Mouse (Mus musculus) retina, embryonic 14.5 days (tissue): Measurements from ENCODE around the gene Cds1.
"Not testable (repeated sequence)": the region's sequence is repeated elsewhere in the genome, so short reads cannot be mapped to it uniquely, and the experiment has no call there.

Source experiments
- DNase-seq: peaks from one replicate; pipeline ENCODE4 v3.0.0-alpha.2; 2015; ENCODE audit warnings: low spot score

Gene Cds1

DNA sequence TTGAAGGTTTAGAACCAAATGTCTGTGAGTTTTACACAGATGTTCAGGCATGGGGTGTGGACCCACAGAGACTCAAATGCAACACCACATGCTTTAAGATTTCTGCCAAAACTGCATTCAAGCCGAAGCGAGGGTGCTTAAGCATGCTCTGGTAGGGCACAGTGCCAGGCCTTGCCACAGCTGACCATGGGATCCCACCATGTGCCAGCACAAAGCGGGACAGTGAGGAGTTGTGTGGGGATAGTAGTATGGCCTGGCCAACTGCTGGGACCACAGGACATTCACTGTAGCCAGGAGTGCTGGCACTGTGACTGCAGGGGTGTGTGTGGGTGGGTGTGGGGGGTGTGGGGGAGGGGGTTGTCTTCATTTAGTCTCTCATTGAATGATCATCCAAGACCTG is 64.0 kb downstream of the Cds1 start:
- DNase-seq, result no peak

DNA sequence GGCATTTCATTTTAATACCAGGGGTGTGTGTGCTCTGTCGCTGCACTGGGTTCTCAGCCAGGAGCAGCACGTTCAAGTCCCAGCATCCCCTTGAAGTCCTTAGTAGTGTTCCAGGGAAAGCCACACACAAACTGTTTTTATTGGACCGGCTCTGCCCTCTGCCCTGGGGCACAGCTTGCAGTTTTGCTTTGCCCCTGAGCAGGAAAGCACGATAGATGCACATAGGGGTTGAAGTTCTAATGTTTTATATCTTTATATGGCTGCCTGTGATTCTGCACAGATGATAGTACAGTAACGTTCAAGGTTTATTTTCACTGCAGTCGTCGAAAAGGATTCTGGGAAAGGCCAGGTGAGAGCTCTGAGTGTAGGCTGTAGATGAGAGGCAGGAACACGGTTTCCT is 65.2 kb downstream of the Cds1 start:
- no peak for DNase-seq

DNA sequence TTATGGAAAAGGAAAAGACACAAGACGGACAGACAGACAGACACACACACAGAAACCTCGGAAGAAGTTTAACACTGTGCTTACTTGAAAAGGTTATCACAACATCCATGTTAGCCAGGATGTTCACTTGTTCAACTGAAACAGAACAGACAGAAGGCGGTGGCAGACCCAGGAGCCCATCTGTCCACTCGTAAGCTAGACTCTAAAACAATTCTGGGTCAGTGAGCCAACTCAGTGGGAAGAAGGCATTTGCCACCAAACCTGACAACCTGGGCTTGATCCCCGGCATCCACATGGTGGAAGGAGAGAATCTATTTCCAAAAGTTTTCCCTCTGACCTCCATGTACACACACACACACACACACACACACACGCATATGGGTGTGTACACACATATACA is 67.1 kb downstream of the Cds1 start:
- no peak for DNase-seq

DNA sequence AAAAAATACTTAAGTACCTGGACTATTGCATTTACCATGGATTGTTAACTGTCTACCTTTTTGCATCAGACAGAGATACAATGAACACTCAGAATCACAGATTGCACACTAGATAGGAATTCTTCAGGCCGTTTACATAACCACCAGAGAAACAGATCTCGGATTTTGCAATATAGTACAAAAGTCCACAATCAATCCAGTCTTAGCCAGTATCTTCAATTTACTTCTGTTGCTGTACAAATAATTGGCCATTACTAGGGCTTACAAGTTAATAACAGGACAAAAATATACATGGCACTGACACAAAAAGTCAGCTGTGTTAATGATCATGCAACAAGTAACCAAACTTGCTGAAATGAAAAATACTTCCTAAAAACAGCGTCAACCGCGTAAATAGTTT is 68.1 kb downstream of the Cds1 start:
- no peak for DNase-seq

DNA sequence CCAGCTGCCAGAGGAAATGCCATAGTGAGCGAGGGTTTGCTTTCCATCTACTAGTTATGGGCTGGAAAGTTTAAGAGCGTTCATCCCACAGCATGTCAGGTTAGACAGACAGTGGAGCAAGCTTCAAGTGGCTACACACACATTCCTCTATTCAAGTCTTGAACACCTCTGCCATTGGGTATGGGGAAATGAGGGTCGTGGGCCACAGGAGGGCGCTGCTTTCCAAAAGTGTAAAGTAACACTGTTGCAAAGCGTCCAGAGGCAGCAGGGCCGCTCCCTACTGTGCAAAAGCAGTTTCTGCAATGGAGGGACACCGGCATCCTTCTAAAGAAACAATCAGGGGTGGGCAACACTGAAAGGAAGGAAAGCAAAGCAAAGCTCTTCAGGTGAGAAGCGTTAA is 68.9 kb downstream of the Cds1 start:
- DNase-seq, result no peak

DNA sequence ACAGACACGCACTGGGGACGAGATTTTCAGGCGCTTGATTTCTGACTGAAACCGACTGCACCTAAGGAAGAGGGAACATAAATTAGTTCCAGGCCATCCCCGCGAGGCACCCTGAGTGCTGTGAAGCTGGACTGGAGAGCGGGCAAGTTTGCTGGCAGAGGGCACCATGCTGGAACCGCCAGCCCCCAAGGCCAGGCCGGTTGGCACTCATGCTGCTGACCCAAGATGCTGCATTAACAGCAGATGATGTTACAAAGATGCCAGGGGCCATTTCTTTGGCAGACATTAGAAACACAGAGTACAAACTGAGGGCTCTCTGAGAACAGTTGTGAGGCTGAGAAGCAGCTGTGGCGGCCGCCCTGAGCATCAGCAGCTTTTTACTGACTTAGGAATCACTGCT is 71.3 kb downstream of the Cds1 start:
- DNase-seq, result no peak

DNA sequence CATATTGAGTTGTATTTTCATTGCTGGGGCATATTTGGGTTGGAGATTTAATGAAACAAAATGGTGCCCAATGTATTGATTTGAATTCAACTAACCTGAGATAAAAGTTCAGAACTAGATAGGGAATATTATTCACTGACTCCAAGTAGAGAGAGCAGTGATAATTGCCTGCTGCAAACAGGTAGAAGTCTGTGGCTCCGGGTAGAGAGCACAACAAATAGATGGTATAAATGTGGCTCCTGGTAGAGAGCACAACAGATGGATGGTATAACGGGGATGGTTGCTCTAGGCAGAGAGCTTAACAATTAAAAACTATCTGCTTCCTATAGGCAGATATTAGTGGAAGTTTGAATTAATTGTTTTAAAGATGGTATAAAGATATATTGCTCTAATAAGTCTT is 72.7 kb downstream of the Cds1 start:
- not testable (repeated sequence) for DNase-seq

DNA sequence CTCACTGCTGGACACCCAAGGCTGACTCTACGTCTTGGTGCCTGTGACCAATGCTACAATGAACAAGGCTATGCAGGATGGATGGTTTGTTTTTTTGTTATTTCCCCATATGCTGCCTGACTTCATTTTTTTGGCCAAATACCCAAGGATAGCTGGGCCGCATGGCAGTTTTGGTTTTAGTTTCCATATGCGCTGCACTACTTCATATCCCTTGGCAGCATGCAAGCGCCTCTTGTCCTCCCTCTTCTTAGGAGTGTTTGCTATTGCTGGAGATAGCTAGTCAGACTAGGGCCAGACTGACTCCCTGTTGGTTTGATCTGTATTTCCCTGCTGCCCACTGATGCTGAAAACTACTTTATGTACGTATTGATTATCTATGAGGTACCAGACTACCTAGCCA is 75.5 kb downstream of the Cds1 start:
- DNase-seq, result no peak

DNA sequence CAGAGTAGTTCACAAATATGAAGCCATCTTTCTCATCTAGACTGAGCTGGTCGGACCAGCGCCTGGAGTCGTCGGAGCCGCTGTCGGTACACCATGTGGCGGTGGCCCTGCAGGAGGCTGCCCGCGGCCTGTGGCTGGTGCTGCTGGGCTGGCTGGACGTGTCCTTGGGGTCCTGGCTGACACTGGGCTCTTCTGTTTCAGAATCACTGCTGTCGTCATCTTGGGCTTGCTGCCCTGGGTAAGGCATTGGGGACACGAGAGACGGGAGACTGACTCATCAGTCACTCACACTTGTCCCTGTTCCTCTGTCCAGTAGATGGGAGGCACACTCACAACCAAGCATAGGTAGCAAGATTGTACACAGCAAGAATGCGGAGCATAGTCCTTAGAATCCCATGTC is 80.1 kb downstream of the Cds1 start:
- no peak for DNase-seq

DNA sequence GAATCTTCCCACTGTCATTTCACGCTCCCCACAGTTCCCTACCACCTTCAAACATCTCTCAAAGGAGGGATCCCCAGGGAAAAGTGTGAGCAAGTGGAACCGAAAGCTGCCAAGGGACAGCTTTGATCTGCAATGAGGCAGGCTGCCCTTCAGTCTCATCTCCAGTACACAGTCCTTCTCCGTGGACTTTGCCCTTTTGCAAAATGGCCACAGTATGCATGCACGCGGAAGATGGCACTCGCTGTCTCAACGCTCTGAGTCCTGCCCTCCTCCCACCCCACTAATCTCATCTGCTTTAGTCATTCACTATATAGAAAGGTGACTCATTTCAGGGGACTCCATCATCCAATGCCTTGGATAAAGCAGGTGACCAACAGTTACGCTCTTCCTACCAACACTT is 81.0 kb downstream of the Cds1 start:
- DNase-seq, result no peak

DNA sequence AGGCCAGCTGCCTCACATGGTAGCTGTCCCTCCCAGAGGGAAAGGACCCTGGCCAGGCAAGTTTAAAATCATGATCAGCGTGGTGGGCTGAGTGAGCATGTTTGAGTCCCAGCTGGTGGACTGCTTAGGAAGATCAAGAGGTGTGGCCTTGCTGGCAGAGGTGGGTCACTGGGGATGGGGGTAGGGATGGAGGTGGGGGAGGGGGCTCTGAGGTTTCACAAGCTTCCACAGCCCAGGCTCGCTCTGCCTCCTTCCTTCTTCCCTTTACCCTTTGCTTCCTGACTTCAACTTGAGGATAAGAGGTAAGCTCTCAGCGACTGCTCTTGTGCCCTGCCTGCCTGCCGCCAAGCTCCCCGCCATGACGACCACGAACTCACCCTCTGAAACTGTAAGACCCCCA is 82.4 kb downstream of the Cds1 start:
- no peak for DNase-seq

DNA sequence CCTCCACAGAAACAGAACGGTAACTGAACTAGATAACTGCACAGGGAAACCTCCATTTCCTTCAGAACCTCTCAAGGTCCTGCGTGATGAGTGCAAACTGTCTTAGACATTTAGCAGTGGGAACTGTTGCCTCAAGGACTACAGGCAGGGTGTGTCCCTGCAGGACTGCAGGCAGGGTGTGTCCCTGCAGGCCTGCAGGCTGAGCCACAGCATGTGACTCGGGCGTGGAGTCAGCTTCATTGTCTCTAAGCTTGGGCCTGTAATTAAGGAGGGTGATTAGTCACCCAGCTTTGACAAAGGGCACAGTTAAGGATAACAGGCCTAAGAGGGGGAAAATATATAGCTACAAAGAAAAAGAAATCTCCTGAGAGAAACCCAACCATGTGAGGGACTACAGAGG is 82.8 kb downstream of the Cds1 start:
- DNase-seq, result no peak

DNA sequence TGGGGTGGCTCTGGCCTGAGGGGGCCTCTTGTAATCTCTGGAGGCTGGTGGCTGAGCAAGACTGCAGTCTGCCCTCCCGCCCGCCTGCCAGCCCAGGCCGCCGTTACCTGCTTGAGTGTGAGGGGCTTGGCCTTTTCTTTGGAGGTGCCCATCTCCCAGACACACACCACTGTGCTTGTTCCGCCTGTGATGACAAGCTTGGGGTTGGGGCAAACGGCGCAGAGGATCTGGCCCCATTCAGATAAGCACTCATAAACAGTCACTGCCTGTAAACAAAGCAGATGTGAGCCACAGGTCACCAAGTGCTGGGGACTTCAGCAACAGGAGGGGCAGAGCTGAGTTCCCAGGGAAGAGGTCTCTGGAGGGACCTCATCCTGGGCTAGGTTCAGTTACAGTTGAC is 86.2 kb downstream of the Cds1 start:
- no peak for DNase-seq

DNA sequence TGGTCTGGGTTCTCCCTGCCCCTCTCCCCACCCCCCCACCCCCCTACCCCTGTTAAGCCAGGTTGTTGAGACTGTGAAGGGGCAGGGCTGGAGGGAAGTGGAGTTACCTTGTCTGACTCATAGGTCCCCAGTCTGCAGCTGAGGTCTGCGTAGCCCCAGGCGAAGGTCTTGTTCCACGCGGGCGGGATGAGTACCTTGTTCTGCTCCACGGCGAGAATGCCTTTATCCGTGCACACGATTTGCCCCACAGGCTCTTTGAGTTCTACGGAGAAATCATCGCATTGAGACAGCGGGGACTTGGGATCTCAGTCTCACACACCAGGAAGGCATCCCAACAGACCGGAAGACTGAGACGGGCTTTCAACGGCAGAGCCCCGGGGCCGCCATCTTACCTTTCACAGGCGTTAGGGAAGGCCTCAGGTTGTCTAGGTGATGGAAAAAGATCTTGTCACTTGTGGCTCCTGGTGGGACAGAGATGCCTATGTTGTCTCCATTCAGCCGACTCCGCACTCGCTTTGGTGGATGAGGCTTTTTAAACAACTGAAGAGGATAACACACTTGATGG is 87.3 kb downstream of the Cds1 start:
- no peak for DNase-seq

DNA sequence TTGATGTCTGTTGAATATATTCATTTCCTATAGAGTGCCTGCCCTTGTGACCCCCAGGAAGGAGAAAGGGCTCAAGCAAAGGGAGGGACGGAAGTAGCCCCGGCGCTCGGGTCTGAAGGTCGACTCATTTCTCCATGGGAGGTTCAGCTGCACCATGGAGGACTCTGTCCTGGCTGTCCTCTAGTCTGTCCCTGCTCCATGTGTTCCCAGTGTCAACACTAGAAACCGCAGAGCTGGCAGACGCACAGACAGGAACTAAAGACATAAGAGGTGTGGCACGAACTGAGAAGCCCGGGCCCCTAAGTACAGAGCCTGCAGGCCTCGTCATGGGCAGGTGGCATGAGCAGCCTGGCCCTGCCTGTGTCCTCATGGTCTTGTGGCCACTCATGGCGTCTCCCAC is 89.2 kb downstream of the Cds1 start:
- no peak for DNase-seq

DNA sequence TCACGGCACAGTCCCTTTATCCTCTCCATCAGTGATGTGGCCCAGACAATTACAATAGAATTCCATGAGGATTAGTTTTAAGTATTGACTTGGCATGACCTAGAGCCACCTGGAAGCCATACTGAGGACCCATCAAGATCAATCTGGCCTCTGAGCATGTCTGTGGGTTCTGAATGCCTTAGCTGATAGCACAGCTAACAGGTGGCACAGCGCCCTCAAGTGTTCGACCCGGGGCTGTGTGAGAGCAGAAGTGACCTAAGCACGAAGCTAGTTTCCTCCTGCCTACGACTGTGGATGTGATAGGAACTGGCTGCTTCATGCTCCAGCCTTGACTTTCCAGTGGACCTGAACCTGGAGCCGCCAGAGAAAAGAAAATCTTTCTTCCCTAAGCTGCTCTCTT is 89.7 kb downstream of the Cds1 start:
- DNase-seq, result peak; percentile 10

DNA sequence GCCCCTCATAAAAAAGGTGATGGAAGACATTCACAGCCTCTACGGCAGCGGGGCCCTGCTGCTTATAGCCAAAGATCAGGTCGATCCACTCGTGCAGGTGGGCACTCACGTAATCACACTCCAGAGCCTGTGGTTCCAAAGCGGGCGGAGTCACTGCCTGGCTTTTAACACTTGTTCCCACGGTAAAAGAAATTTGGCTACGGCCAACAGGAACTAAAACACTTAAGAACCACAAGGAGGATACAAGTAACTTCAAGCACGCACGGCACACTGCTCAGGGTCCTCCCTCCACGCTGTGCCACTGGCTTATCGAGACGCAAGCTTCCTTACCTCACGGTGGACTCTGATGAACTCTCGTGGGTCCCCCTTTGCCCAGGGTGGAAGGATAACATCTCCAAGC is 90.5 kb downstream of the Cds1 start:
- no peak for DNase-seq

DNA sequence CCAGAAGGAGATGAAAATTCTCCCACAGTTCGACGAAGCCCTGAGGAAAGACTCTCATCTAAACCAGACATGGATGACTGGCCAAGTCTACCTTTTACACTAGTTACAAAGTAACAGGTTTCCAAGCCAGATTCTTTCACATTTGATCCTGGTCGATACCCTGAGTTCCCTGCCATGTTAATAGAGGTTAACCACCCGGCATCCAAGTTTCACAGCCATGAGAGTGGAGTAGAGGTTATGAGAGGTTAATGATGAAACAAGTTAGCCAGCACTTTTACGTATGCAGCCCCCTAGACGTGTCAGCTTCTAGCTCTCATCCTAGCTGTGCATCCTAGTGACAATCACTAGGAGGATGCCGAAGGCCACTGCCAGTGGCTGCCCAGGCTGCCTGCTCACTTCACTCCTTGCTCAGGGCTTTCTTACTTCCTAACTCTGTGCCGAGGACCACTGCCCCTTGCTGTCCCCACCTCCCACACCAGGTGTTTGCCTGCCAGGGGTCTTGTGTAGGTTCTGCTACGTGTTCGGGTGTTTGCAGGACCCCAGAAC is 94.0 kb downstream of the Cds1 start:
- DNase-seq, result no peak

DNA sequence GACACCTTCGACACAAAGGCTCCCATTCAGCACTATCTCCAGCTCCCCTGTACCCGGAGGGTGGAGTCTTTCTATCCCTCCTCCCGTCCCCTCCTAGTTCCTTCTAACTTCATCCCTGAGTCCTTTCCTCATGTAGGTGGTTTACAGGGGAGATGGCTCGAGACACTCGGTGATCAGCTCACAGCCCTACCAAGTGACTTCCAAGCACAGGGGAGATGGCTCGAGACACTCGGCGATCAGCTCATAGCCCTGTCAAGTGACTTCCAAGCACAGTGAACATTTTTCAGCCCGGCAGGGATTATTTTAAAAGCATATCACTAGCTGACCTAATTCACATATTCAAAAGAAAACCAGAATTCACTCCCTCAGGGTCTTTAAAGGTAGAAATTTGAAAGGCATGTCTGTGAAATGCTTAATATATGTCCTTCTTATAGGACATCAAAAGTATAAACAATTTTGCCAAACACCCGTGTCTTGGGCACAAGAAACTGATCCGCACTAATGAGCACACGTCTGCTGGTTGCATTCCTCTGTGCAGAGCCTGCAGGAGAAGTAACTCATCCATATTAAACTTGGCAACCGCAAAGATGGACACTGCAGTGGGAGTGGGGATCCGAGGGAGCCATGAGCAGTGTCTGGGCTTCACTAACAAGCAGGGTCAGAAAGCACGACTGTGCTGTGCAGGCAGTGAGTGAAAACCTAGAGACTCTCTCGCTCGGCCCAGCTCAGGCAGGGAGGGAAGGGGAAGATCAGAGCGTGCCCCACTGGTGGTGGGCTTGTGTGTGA is 97.0 kb downstream of the Cds1 start:
- no peak for DNase-seq

DNA sequence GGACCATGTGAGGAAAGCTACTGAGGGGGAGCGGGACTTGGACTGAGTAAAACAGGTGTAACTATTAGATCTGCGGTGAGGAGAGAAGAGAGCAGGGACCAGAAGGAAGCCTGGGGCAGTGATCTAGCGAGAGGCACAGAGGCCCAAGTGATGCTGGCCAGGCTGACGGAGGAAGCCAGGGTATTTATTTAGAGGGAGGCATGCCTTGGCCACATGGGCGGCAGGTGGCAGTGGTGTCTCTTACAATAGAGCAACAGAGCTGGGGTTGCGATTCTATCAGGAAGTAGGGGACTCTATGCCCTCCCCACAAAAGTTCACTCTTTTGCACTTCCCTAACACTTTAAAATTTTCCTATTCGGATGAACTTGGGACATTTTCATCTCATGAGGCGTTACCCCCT is 97.7 kb downstream of the Cds1 start:
- no peak for DNase-seq

DNA sequence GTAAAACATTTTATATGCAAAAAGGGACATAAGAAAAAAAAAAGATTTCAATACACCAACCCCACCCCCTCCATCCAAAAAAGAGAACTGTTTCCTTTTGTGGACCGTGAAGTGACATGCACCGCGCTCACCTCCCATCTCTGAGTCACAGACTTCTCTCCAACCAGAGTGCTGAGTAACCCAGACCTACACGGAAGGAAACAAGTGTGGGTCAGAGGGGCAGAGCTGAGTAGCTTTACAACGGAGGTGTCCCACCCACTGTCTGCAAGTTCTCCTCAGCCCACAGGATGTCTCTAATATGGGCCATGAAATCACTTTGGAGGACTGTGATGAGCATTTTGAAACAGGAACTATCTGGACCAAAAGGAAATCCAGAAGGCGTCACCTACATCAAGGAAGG is 99.0 kb downstream of the Cds1 start:
- DNase-seq, result no peak

DNA sequence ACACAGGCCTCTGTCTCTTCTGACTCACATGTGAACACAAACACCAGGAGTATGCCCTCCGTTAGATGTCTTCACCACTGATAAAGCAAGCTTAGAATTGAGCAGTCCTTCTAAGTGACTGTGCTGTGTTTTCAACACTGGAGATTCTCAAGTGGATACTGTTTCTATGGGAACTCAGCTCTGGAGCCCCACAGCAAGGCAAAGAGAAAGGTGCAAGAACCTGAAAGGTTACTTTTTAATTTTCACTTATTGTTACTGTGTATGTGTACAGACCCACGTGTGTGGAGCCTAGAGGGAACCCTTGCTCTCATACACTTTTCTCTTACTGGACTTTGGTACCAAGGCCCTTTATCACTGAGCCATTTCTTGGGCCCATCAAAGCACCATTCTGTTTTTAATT is 101.8 kb downstream of the Cds1 start:
- DNase-seq, result no peak
